Mouse (Mus musculus): Measurements from ENCODE around the gene Pafah1b2.

The Pafah1b2 gene

DNA sequence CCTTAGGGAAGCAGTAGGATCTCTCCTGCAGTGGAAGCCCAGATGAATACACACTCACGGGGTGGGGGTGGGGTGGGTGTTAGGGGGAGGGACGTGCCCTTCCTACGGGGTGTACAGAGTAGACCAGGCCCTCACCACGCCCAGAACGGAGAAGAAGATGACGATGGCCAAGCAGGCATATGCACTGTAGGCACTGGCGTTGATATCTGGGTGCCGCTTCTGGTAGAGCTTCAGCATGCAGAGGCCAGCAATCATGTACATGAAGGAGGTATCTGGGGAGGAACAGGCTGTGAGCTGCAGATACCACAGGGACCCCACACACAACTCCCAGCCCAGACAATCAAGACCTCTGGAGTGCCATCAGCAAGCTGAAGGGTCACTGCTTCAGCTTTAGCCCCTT is 69.6 kb downstream of the Pafah1b2 start:
- no peak for DNase-seq (ENCODE audit: low read depth, low spot score)

DNA sequence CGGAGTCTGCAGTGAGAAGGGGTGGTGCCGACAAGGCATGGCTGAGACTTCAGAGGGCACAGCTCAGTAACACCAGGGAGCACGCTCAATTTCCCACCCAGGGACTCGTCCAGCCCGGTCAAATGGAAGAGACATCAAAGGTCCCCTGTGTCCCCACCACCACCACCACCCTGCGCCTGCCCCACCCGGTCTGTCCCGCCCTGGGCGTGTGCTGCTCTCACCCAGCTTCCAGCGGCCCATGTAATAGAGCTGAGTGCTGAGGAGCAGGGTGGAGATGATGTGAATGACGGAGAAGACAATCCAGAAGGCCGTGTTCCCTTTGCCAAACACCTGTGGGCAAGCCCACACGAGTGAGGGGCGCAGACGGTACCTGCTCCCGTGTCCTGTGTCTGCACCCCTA is 70.0 kb downstream of the Pafah1b2 start:
- no peak for DNase-seq (ENCODE audit: low read depth, low spot score)

DNA sequence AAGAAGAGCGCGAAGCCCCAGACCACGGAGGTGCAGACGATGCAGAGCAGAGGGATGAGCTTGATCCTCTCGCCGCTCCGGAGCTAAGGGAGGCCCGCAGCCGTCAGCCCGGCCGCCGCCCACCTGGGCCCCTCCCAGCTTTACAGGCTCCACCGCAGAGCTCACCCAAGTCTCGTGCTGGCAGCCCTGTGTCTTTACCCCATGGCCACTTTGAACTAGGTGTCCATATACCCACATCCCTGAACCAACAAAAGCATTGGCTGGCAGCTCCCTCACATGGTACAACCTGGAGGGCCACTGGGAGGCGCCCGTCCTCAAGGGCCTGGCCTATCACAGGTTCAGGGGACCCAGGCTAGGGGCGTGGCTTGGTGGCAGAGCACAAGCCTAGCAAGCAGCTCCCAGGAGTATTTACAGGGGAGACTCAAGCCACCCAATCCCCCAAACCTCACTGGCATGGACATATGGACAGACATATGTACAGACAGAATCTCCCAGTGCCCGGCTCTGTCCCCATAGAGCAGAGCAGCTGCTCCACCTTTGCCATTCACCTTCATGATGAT is 71.1 kb downstream of the Pafah1b2 start:
- no peak for DNase-seq (ENCODE audit: low read depth, low spot score)

DNA sequence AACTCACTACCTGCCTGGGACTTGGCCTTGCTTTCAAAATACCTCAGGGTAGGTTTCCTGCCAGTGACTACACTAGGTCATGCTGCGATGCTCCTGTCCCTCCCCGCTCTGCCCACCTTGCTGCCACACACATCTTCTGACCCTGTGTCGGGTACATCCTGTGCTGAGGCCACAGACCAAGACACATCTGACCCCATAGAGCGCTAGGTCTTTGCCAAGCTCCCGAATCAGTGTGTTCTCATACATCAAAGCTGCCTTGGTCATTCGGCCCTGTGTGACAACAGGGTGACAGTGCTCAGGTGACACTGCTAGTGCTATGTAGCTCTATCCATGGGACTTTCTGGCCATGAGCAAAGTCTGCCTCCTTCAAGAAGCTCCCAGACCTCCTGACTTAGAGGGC is 72.7 kb downstream of the Pafah1b2 start:
- DNase-seq (ENCODE audit: low read depth, low spot score): no peak

DNA sequence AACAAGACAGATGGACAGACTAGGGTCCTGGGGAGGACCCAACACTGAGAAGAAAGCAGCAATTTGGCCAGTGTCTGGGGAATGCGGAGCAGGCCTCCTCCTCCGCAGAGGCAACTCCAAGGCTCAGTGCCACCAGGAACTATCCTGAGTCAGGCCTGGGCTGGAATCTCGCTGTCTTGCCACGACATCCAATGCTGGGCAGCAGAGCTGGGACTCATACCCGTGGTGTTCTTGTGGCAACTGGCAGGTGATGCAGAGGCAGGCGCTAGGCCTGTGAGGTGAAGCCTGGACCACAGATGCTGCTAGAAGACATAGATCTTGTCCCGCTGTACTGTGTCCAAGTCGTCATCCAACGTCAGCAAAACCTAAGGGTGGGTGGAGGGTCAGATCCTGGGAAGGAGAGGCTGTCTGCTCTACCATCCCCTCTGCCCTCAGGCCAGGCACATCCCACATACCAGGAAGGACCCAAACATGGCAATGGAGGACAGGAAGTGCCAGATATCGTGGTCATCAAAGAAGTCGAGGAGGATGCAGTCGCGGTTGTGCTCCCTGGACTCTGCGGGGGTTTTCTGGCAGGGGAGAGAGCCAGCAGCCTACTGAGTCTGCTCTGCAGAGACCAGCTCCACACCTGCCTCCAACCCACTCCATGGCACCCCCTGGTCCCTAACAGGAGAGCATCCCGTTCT is 73.4 kb downstream of the Pafah1b2 start:
- no peak for DNase-seq (ENCODE audit: low read depth, low spot score)

DNA sequence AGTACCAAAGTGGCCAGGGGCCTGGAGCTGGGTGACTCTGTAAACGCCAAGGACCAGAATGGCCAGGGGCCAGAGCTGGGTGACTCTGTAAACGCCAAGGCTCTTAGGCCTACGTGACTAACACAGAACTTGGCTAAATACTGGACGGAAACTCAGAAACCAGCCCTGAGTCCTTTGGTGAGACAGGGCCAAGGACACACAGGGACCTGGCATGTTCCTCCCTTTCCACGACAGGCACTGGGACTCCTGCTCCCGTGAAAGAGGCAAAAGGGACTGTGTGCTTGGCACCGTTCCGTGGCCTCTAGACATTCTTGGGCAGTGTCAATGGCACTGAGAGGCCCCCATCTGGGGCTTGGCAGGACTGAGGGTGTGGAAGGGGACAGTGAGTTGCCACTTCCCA is 74.4 kb downstream of the Pafah1b2 start:
- no peak for DNase-seq (ENCODE audit: low read depth, low spot score)

DNA sequence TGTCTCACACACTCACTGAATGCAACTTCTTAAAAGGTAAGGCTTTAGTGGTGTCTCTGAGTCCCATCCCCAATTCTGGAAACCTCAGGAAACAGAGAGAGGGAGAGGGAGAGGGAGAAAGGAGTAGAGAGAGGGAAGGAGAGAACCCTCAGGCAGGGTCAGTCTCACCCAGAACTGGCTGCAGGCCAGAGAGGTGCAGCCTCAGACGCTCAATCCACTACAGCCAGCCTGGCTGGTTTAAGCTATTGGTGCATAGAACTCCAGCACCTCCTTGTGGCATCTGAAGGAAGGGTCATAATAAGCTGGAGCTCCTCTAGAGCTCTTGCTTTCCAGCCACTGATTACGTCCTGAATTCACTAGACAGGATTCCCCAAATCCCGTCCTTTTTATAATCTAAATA is 75.6 kb downstream of the Pafah1b2 start:
- peak; percentile 51 for DNase-seq (ENCODE audit: low read depth, low spot score)

DNA sequence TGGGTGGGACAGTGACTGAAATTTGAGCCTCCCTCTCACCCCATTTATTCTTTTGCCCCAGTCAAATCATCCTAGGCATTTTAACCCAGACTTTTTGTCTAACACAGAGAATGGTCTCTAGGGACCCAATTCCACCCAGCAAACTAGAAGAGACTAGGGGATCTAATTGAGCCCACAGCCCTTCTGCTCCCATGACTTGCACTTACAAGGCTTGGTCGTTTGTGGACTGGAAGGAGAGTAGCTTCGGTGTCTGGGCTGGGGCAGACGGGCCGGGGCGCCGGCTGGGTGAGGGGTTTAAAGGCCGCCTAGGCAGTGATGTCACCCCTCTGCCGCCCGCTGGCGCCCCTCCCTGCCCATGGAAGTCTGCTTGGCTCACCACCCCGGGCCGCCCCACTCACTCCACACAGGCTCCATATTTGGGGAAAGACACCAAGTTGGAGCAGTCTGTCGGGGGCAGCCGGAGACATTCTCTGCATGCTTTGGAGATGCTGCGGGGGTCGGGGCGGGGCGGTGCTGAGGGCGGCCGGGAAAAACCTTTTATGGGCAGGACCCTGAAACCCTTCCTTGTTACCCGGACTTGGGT is 76.8 kb downstream of the Pafah1b2 start, which contains the start of gene Tagln:
Tagln (minus strand) TSS at position 431 of the 583 bp plus-strand sequence.
- DNase-seq (ENCODE audit: low read depth, low spot score): no peak

DNA sequence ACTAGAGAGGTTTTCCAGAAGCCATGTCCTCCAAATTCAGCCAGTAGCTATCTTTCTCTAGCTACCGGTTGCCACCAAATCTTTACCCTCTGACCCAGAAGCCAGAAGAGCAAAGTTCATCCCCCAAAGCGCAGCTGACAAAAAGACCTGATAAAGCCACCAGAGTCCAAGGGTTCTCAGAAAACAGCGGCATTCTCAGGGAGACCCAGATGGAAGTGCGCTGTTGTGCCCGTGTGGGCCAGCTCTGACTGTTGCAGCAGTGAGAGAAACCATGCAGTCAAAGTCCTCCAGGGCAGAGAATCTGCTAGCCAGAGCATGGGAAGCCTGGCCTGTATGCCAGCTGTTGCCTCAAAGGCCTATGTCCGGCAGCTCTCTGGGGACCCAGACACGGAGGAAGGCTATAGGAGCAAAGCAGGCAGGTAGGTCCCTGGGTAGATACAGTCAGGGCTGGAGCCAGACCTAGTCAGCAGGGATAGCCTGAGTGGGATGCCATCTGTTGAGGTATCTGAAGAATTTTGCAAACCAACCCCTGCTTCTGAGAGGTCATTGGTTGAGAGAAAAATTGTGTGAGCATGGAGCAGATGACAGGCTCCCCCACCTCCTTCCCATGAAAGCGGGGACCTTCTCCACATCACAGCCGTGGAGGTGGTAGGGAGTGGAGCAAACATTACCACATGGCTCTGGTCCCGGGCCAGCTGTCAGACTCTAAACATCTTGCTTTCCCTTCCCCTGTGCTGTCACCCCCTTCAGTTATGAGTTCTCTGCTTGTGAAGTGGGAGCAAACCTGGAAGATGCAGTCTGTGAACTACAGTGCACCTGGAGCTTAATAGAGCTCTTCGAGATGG is 79.7 kb downstream of the Pafah1b2 start:
- DNase-seq (ENCODE audit: low read depth, low spot score): no peak

DNA sequence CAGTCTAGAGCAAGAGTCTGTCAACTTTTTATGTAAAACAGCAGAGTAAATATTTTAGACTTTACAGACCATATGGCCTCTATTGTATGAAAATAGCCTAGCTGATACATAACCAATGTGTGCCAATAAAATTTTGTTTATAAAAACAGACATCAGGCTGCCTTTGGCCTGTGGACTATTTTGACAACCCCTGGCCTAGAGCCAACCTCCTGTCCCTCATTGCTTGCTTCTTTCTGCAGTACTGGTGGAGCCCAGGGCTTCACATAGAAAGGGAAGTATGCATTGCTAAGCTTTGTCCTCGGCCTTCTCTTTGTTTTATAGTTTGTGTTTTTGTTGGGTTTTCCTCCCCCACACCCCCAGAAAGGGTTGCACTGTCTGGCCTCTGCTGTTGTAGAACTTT is 80.5 kb downstream of the Pafah1b2 start:
- no peak for DNase-seq (ENCODE audit: low read depth, low spot score)

DNA sequence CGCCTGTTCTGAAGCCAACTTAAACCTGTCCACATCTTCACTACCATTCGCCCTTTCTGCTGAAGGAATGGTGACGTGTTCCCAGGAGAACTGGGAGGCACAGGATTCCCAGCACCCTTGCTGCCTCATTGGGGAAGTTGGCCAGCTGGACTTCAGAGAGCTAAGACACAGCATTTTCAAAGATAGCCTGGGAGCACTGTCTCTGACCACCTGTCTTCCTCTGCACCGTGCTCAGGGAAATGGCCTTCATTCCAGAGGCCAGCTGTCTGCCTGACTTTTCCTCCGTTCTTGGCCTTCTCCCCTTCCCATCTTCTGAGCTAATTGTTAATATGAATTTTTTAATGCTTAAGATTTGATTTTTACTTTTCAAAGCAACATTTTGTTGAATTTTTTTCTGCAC is 83.2 kb downstream of the Pafah1b2 start:
- DNase-seq (ENCODE audit: low read depth, low spot score): no peak

DNA sequence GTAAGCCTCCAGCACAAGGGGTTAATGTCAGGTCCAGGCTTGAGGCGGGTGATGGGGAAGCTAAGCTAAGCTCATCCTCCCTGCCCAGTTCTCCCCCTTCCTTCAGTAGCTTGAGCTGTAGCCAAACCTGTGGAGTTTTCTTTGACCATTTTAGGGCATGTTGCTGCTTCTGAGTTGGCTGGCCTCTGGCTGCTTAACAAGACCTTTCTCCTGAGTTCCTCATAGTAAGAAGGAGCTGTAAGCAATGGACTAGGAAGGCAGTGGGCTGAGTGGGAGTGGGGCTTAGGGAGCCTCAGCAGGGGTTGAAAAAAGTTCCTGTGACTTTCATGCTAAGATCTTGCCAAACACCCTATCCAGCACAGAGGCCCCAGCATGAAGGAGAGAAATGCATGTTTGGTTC is 92.6 kb downstream of the Pafah1b2 start:
- no peak for DNase-seq (ENCODE audit: low read depth, low spot score)

DNA sequence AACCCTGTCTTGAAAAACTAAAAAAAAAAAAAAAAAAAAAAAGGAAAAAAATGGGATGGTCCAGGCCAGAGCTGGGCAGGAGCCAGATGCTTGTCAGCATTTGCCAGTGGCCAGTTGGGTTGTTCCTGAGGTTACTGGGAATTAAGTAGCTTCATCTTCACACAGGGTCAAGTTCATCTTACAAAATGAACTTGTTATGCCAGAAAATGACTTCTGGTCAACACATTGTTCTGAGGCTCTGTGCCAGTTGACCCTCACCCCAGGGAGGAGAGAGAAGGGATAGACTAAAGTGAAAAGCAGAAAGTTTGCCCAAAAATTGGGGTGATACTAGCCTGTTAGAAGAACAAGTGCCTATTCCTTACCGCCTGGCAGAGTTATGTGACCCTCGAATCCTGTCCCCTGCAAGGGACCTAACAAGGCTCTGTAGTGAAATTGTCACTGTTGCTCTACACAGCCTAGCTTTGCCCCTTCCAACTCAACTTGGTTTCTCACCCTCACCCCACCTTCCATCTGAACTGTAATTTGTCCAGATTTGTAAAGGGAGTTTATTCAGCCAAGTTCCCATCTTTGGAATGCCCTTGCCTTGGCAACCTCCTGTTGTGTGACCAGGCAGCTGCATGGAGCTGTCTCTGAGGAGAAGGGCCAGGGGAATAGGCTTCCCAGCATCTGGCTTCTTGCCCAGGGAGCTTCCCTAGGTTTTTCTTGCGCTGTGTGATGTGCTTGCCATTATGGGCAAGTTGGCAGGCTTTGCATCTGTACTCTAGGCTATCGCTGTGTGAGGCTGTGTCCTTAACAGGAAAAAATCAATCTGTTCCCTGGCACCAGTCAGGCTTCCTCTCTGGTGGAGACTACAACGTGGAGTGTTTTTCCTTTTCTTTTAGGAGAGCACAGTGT is 95.2 kb downstream of the Pafah1b2 start:
- DNase-seq (ENCODE audit: low read depth, low spot score): no peak

DNA sequence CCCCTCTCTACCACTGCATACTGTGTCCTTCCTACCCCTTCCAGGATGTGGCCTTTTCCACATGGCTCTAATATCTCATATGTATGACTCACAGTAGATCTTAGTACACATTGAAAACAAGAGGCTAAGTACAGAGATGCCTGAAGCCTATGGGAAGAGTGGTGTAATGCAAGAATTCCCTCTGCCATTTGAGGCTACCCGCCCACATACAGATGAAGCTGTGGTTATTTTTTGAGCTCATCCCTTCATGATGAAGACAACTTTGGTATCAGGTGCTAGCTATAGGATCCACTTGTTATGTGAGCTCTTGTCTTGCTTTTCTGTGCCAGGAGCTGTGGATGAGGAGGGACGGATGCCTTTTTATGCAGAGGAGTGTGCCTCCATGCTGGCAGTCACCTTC is 96.8 kb downstream of the Pafah1b2 start:
- DNase-seq (ENCODE audit: low read depth, low spot score): no peak
